In the genomic region with DNA sequence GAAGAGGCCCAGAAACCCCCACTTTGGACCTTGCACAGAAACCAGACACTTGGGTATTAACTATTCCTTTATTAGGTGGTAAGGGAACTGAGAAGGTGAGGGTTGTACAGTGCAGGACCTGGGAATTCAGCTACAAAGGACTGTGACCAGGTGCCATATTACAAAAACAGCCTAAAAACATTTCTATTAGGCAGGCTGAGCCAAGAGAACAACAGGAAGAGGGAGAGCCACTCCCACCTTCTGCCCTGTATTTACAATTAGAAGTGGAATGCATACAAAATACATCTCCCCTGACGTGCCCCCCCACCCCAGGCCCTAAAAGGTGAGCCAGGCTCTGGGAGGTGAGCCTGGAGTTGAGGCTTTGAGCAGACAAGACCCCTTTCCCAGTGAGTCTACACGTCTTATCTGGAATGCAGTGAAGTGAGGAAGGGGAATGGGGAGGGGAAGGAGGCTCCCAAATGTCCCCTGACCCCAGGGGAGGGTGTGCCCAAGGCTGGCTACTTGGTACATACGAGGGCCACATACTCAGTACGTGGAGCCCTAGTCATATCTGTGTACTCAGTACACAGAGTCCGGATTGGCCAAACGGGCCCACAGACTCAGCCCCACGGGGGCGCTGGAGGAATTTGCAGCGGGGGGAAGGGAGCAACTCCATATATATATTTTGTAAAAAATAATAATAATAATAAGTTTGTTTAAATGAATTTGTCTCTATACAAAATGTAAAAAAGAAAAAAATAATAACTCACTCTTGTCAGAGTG, we compare ENCODE assay signal across 13 mouse cellular contexts. TPM values are rescaled to one million over a fixed set of nuclear protein-coding genes. Genes with fewer than 3 reads are reported as not detected.
"Had no signal": no experiment of that assay in that cellular context is flagged by ENCODE, and none has a peak within 500 bp of the region (broad histone marks: within the 10 kb centered on the region; RNA-seq: fewer than 3 reads in every experiment).

No protein-coding gene starts in this region.

- H3K27ac ChIP-seq: kidney, postnatal 0 days; limb, embryonic 15.5 days; midbrain, embryonic 12.5 days had no signal

- H3K9me3 ChIP-seq: limb, embryonic 15.5 days; midbrain, embryonic 12.5 days had no signal

- H3K9ac ChIP-seq: limb, embryonic 15.5 days; midbrain, embryonic 12.5 days had no signal

- H3K4me3 ChIP-seq: limb, embryonic 15.5 days; midbrain, embryonic 12.5 days had no signal

- DNase-seq: kidney, adult 9 months; kidney, postnatal 36 days; left cerebral cortex, postnatal 4 days; lung, adult 18-20 months; lung, postnatal 4 days; right cerebral cortex, postnatal 14 days; thymus, adult 18-20 months; thymus, postnatal 25 days had no signal

- ATAC-seq: lung, postnatal 0 days had no signal

- H3K4me2 ChIP-seq: limb, embryonic 15.5 days; midbrain, embryonic 12.5 days had no signal

- H3K27me3 ChIP-seq: limb, embryonic 15.5 days had no signal

RNA-seq across cellular contexts. Expression of a gene that starts 45.7 kb away (rescaled TPM):
- total RNA-seq: megakaryocyte-erythroid progenitor cell, adult 5-6 weeks had no signal
